Mouse (Mus musculus): ENCODE data around the gene Lrp10. TPM values are rescaled to one million over a fixed set of nuclear protein-coding genes. Genes with fewer than 3 reads are reported as not detected.

Gene Lrp10
- total RNA-seq, 2 experiments from 2014 or later, result 77.0 to 88.0 TPM

- DNase-seq (ENCODE audit: low spot score in 2 of 2), result no peak
Observed at GRCm38 (mm10) chr14:54432837-54433830, 30.8 kb upstream of the Lrp10 start.

- DNase-seq (ENCODE audit: low spot score in 2 of 2), result no peak
Observed at GRCm38 (mm10) chr14:54433941-54434531, 29.9 kb upstream of the Lrp10 start.

- no peak for DNase-seq (ENCODE audit: low spot score in 2 of 2)
Observed at GRCm38 (mm10) chr14:54435194-54435918, 28.6 kb upstream of the Lrp10 start.

GRCm38 (mm10) chr14:54439155-54439554, 24.8 kb upstream of the Lrp10 start:
- DNase-seq (ENCODE audit: low spot score in 2 of 2), result no peak

- DNase-seq (ENCODE audit: low spot score in 2 of 2), result no peak
Observed at GRCm38 (mm10) chr14:54439610-54440009, 24.3 kb upstream of the Lrp10 start.

- DNase-seq (ENCODE audit: low spot score in 2 of 2), result no peak
Observed at GRCm38 (mm10) chr14:54440538-54440937, 23.4 kb upstream of the Lrp10 start.

- no peak for DNase-seq (ENCODE audit: low spot score in 2 of 2)
Observed at GRCm38 (mm10) chr14:54441365-54441764, 22.6 kb upstream of the Lrp10 start.

GRCm38 (mm10) chr14:54442548-54442947, 21.4 kb upstream of the Lrp10 start:
- no peak for DNase-seq (ENCODE audit: low spot score in 2 of 2)

- no peak for DNase-seq (ENCODE audit: low spot score in 2 of 2)
Observed at GRCm38 (mm10) chr14:54443196-54443595, 20.7 kb upstream of the Lrp10 start.

- no peak for DNase-seq (ENCODE audit: low spot score in 2 of 2)
Observed at GRCm38 (mm10) chr14:54443712-54444618, 20.0 kb upstream of the Lrp10 start.

- no peak for DNase-seq (ENCODE audit: low spot score in 2 of 2)
Observed at GRCm38 (mm10) chr14:54445476-54445875, 18.5 kb upstream of the Lrp10 start.

GRCm38 (mm10) chr14:54453566-54453965, 10.4 kb upstream of the Lrp10 start:
- DNase-seq (ENCODE audit: low spot score in 2 of 2), result no peak

- no peak for DNase-seq (ENCODE audit: low spot score in 2 of 2)
Observed at GRCm38 (mm10) chr14:54454669-54455528, 9.0 kb upstream of the Lrp10 start.

GRCm38 (mm10) chr14:54457907-54458569, 5.9 kb upstream of the Lrp10 start:
- DNase-seq (ENCODE audit: low spot score in 2 of 2), result no peak

- no peak for DNase-seq (ENCODE audit: low spot score in 2 of 2)
Observed at GRCm38 (mm10) chr14:54462146-54462545, 1.8 kb upstream of the Lrp10 start.

GRCm38 (mm10) chr14:54463108-54463958, 604 bp upstream of the Lrp10 start:
- DNase-seq (ENCODE audit: low spot score in 2 of 2), result no peak

GRCm38 (mm10) chr14:54464293-54465005, 512 bp downstream of the Lrp10 start:
- DNase-seq (ENCODE audit: low spot score in 2 of 2), result no peak

- DNase-seq (ENCODE audit: low spot score in 2 of 2), result no peak
Observed at GRCm38 (mm10) chr14:54471467-54471866, 7.5 kb downstream of the Lrp10 start.

All from adrenal gland, postnatal 4 days (tissue).